Mouse (Mus musculus) olfactory bulb, adult 2 months (tissue): ENCODE data around the gene Ahsg. TPM values are rescaled to one million over a fixed set of nuclear protein-coding genes. Genes with fewer than 3 reads are reported as not detected.
"Not testable (repeated sequence)": the region's sequence is repeated elsewhere in the genome, so short reads cannot be mapped to it uniquely, and the experiment has no call there.

Experiments used
- H3K27ac ChIP-seq: fragments of 200-500 bp; 2 replicates; pipeline ENCODE4 v1.5.1; 2012; ENCODE audit warnings: low read depth, low read length; ENCODE audit not compliant: insufficient read depth
- H3K4me1 ChIP-seq: fragments of 200-500 bp; 2 replicates; pipeline ENCODE4 v1.6.1; 2012; ENCODE audit warnings: low read length; ENCODE audit not compliant: control insufficient read depth, insufficient read depth
- H3K4me3 ChIP-seq: fragments of 200-500 bp; 2 replicates; pipeline ENCODE4 v1.5.1; 2012; ENCODE audit warnings: mild to moderate bottlenecking, low read depth, low read length, moderate library complexity; ENCODE audit not compliant: insufficient read depth
- CTCF ChIP-seq: fragments of 200-500 bp; IDR thresholded peaks from 2 replicates; pipeline ENCODE4 v1.5.1; 2012; ENCODE audit warnings: low read depth, mild to moderate bottlenecking, low read length, moderate library complexity; ENCODE audit not compliant: insufficient read depth
- POLR2A ChIP-seq: fragments of 200-500 bp; IDR thresholded peaks from 2 replicates; pipeline ENCODE4 v1.6.1; 2012; ENCODE audit warnings: mild to moderate bottlenecking, low read depth, low read length, moderate library complexity; ENCODE audit not compliant: insufficient read depth
- WGBS: fragments of 180-500 bp; shearing (Covaris S2); methylation state at CpG from one replicate; pipeline ENCODE4 v1.1.7; 2018; 5-methylcytosine and 5-hydroxymethylcytosine counted together
- polyA plus RNA-seq: library from polyadenylated mRNA; stranded (reverse); fragments of >200 nt; gene quantifications from 2 replicates; pipeline ENCODE4 v1.2.4, GENCODE M21; 2012; ENCODE audit warnings: low replicate concordance; ENCODE audit not compliant: missing spikeins, insufficient read depth, insufficient read length

The Ahsg gene
- polyA plus RNA-seq, 1 experiment, result not detected

GRCm38 (mm10) chr16:22919971-22920854 is 29.1 kb downstream of the Ahsg start:
- Histone ChIP-seq H3K4me1 (peaks cover 9% of the 10 kb centered on the region; the same call in 1 of the 2 replicates), H3K27ac (no peak overlapping the region), H3K4me3 (no peak overlapping the region)
- WGBS, result 61% methylated on average over 18 of the region's 18 CpGs
- no peak for TF ChIP-seq POLR2A
- no peak for TF ChIP-seq CTCF

DNA sequence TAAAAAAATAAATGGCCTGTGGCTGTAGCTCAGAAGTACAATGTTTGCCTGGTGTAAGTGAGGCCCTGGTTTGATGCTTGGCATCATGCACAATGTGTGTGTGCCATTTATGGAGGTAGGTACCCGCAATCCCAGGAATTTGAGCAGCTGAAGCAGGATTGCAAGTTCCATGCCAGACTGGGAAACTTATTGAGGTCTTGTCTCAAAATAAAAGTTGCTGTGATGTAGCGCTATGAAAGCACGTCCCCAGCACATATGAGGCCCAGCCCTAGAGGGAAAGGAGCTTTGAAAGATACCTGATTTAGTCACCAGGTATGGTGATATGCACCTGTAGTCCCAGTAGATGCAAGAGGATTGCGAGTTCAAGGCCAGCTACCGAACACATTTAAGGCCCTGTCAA is 30.7 kb downstream of the Ahsg start:
- H3K4me1 ChIP-seq, result peaks cover 9% of the 10 kb centered on the region; the same call in 1 of the 2 replicates
- WGBS, result 96% methylated on average over 5 of the region's 5 CpGs
- H3K27ac ChIP-seq, result no peak overlapping the region
- TF ChIP-seq POLR2A, result no peak
- TF ChIP-seq CTCF, result no peak
- no peak overlapping the region for H3K4me3 ChIP-seq

- Histone ChIP-seq H3K4me1 (peaks cover 9% of the 10 kb centered on the region; the same call in 1 of the 2 replicates), H3K4me3 (no peak overlapping the region), H3K27ac (no peak overlapping the region)
- TF ChIP-seq POLR2A (no peak), CTCF (no peak)
- 87% methylated on average over 4 of the region's 4 CpGs for WGBS
Observed at GRCm38 (mm10) chr16:22922433-22922832, 31.4 kb downstream of the Ahsg start.

DNA sequence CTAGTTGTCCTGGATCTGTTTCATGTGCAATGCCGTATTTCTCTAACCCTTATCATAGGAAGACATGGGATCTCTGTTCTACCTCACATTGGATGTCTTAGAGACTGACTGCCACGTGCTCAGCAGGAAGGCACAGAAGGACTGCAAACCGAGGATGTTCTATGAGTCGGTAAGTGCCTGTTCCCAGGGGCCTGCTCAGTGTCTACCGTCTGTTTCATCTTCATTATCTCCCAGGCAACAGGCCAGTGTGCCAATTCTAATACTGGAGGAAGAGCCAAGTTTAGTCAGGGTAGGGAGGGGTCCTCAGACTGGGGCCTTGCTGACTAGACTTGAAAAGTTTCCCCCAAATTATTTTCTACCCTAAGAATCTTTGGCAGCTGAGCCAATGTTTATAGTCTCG is 38.5 kb downstream of the Ahsg start:
- Histone ChIP-seq H3K4me1 (no peaks in the 10 kb centered on the region), H3K4me3 (no peak overlapping the region), H3K27ac (no peak overlapping the region)
- TF ChIP-seq CTCF (no peak), POLR2A (no peak)
- 43% methylated on average over 6 of the region's 6 CpGs for WGBS

DNA sequence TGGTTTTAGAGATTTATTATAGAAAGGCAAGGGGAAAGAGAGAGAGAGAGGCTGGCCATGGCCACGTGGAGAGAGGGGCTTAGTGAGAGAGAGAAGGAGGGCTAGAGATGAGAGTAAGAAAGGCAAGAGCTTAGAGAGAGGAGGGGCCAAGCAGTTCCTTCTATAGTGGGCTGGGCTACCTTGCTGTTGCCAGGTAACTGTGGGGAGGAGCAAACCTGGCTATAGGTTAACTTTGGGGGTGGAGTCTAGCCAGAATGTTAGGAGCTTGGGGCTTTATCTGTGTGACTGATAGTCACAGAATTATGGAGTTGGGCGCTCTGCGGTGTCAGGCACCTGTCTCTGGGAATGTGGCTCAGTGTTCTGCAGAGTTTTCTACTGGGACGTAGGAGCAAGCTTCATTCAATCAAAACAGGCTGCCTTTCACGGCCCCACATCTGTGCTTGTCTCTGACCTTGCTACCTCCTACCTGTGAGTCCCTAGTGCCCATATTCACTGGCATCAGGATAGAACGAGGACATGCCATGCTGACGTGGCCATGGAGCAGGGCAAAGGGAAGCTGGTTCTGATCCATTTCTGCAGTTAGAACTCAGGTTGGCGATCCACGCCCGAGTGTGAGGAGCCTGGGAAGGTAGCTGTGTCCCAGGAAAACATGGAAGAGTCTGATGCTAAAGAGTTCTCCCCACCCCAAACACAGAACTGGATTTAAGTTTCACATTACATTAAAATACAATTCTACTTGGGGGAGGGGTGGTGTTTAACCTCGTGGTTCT is 40.5 kb downstream of the Ahsg start:
- WGBS, result 90% methylated on average over 11 of the region's 11 CpGs
- Histone ChIP-seq H3K4me1 (no peaks in the 10 kb centered on the region), H3K27ac (no peak overlapping the region), H3K4me3 (no peak overlapping the region)
- TF ChIP-seq CTCF (no peak), POLR2A (no peak)

DNA sequence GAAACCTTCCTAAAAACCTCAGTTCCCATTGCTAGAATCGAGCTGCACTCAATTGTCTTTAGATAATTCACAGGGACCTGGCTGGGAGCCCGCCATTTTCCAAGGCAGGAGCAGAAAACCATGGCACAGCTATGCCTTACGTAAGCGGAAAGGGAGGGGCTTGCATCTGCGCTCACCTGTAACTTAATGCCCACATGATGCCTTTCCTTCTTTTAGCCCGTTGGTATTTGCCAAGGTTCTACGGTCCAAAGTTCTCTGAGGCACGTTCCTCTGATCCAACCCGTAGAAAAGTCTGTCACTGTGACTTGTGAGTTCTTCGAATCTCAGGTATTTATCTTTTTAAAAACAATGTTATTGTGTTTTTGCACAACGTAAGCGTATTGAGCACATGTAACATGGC is 46.6 kb downstream of the Ahsg start:
- WGBS, result 89% methylated on average over 12 of the region's 12 CpGs
- TF ChIP-seq POLR2A, result no peak
- no peak overlapping the region for H3K4me3 ChIP-seq
- no peaks in the 10 kb centered on the region for H3K4me1 ChIP-seq
- no peak overlapping the region for H3K27ac ChIP-seq

GRCm38 (mm10) chr16:22938541-22938940 is 47.5 kb downstream of the Ahsg start:
- Histone ChIP-seq H3K27ac (no peak overlapping the region), H3K4me3 (no peak overlapping the region), H3K4me1 (no peaks in the 10 kb centered on the region)
- TF ChIP-seq CTCF (no peak), POLR2A (no peak)
- WGBS, result 78% methylated on average over 2 of the region's 2 CpGs

DNA sequence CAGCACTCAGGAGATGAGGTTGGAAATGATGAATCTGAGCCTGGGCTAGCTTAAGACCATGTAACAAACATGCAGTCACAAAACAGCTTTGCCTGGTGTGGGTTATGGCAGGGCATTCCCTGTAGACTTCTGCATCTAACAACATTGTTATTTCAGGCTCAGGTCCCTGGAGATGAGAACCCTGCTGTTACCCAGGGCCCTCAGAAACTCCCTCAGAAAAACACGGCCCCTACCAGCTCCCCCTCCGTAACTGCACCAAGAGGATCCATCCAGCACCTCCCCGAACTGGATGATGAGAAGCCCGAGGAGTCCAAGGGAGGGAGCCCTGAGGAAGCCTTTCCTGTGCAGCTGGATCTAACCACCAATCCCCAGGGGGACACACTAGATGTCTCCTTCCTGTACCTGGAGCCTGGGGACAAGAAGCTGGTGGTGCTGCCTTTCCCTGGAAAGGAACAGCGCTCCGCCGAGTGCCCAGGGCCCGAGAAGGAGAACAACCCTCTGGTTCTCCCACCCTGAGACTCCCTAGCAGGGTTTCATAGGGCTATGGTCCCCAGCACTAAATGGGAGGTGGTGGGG is 48.1 kb downstream of the Ahsg start:
- H3K27ac ChIP-seq, result no peak overlapping the region
- H3K4me3 ChIP-seq, result no peak overlapping the region
- H3K4me1 ChIP-seq, result no peaks in the 10 kb centered on the region
- TF ChIP-seq POLR2A (no peak), CTCF (no peak)
- WGBS, result 84% methylated on average over 8 of the region's 8 CpGs

DNA sequence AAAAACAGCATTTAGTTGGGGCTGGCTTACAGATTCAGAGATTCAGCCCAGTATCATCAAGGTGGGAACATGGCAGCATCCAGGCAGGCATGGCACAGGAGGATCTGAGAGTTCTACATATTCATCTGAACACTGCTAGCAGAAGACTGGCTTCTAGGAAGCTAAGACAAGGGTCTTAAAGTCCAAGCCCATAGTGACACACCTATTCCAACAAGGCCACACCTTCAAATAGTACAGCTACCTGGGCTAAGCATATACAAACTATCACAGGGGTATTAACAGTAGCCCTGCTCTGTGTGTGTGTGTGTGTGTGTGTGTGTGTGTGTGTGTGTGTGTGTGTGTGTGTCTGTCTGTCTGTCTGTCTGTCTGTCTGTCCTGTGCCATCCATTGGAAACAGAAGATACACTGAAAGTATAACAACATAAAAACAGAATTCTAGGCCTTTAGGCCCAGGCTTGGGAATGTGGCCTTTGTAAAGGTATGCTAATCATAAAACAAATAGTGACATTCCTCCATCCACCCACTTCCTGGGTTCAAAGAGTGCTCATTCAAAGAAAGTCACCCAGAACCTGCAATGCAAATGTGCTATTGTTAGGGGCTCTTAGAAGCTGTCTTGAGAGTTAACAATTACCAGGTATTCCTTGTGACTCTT is 50.9 kb downstream of the Ahsg start:
- H3K4me1 ChIP-seq, H3K4me3 ChIP-seq, H3K27ac ChIP-seq: not testable (repeated sequence)
